Mouse (Mus musculus) ES-Bruce4 (cell line): ENCODE data around the gene Mtnr1a.

Source experiments
- CTCF ChIP-seq: IDR thresholded peaks from one replicate; pipeline ENCODE4 v1.8.1; 2011; ENCODE audit warnings: low read depth, low read length
- POLR2A ChIP-seq: IDR thresholded peaks from one replicate; pipeline ENCODE4 v1.8.1; 2011; ENCODE audit warnings: low read length; ENCODE audit not compliant: insufficient read depth

DNA sequence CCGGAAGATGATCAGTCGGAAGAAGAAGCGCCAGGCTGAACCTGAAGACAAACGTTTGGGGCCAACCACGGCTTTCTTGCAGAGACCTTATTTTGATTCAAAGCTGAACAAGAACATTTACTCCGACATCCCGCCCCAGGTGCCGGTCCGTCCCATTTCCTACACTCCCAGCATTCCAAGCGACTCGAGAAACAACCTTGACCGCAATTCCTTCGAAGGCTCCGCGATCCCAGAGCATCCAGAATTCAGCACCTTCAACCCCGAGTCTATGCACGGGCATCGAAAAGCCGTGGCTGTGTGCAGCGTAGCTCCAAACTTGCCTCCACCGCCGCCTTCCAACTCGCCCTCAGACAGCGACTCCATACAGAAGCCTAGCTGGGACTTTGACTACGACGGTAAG, 24.8 kb upstream of the Mtnr1a start:
- TF ChIP-seq CTCF (no peak), POLR2A (no peak)
